Mouse (Mus musculus): ENCODE results near the gene Olfr1412. TPM values are rescaled to one million over a fixed set of nuclear protein-coding genes. Genes with fewer than 3 reads are reported as not detected.

Olfr1412 gene
- total RNA-seq, 2 experiments from 2014 or later: not detected

DNA sequence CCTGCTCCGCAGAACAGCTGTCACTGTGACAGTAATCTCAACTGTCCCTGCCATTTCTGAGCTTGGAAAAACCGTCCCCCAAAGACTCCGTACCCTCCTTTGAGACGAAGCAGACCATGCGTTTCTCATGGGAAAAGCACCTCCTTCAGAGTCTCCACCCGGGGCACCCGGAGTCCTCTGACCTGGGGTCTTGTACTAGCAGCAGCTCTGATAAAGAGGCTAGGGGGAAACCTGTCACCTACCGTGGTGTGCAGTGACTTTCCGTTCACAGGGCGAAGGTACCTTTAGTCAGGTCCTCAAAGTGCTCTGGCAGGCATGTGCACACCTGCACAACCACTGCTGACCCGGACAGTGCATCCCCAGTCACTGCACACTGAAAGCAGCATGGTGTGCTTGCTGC, 51.1 kb downstream of the Olfr1412 start:
- ATAC-seq (replicated peaks; ENCODE audit: low FRiP score, poor library complexity, severe bottlenecking): no peak

- ATAC-seq (replicated peaks; ENCODE audit: low FRiP score, poor library complexity, severe bottlenecking): no peak
Measured at GRCm38 (mm10) chr1:92637501-92638172, 52.1 kb downstream of the Olfr1412 start.

- ATAC-seq (replicated peaks; ENCODE audit: low FRiP score, poor library complexity, severe bottlenecking): no peak
Measured at GRCm38 (mm10) chr1:92638181-92638580, 52.6 kb downstream of the Olfr1412 start.

- ATAC-seq (replicated peaks; ENCODE audit: low FRiP score, poor library complexity, severe bottlenecking): no peak
Measured at GRCm38 (mm10) chr1:92638736-92639135, 53.2 kb downstream of the Olfr1412 start.

- no peak for ATAC-seq (replicated peaks; ENCODE audit: low FRiP score, poor library complexity, severe bottlenecking)
Measured at GRCm38 (mm10) chr1:92640393-92640792, 54.8 kb downstream of the Olfr1412 start.

Other genes with a start within 250 kb of the Olfr1412 start
- gene Ndufa10, start 111.9 kb upstream of the Olfr1412 start, total RNA-seq (2015; ENCODE audit: low replicate concordance): 27.2 and 39.6 TPM in 2 replicates
- 25.0 and 28.8 TPM in 2 replicates for gene Ndufa10, start 111.9 kb upstream of the Olfr1412 start, total RNA-seq (2017; ENCODE audit: low replicate concordance)
- gene Olfr1416, start 100.7 kb upstream of the Olfr1412 start, total RNA-seq (2015; ENCODE audit: low replicate concordance): not detected in 2 replicates
- not detected in 2 replicates for gene Olfr1416, start 100.7 kb upstream of the Olfr1412 start, total RNA-seq (2017; ENCODE audit: low replicate concordance)
- gene Olfr1415, start 89.7 kb upstream of the Olfr1412 start, total RNA-seq (2015; ENCODE audit: low replicate concordance): not detected in 2 replicates
- not detected in 2 replicates for gene Olfr1415, start 89.7 kb upstream of the Olfr1412 start, total RNA-seq (2017; ENCODE audit: low replicate concordance)
- gene Olfr1414, start 67.1 kb upstream of the Olfr1412 start, total RNA-seq (2015; ENCODE audit: low replicate concordance): not detected in 2 replicates
- not detected in 2 replicates for gene Olfr1414, start 67.1 kb upstream of the Olfr1412 start, total RNA-seq (2017; ENCODE audit: low replicate concordance)
- not detected in 2 replicates for gene Olfr1413, start 14.5 kb upstream of the Olfr1412 start, total RNA-seq (2015; ENCODE audit: low replicate concordance)
- not detected in 2 replicates for gene Olfr1413, start 14.5 kb upstream of the Olfr1412 start, total RNA-seq (2017; ENCODE audit: low replicate concordance)
- gene Olfr1411, start 8.6 kb downstream of the Olfr1412 start, total RNA-seq (2015; ENCODE audit: low replicate concordance): not detected in 2 replicates
- gene Olfr1411, start 8.6 kb downstream of the Olfr1412 start, total RNA-seq (2017; ENCODE audit: low replicate concordance): not detected in 2 replicates
- not detected in 2 replicates for gene Olfr1410, start 20.0 kb downstream of the Olfr1412 start, total RNA-seq (2015; ENCODE audit: low replicate concordance)
- gene Olfr1410, start 20.0 kb downstream of the Olfr1412 start, total RNA-seq (2017; ENCODE audit: low replicate concordance): not detected in 2 replicates
- gene Olfr12, start 32.0 kb downstream of the Olfr1412 start, total RNA-seq (2015; ENCODE audit: low replicate concordance): not detected in 2 replicates
- gene Olfr12, start 32.0 kb downstream of the Olfr1412 start, total RNA-seq (2017; ENCODE audit: low replicate concordance): not detected in 2 replicates
- gene Cops9, start 56.2 kb downstream of the Olfr1412 start, total RNA-seq (2015; ENCODE audit: low replicate concordance): 57.3 and 61.2 TPM in 2 replicates
- 22.7 and 46.8 TPM in 2 replicates for gene Cops9, start 56.2 kb downstream of the Olfr1412 start, total RNA-seq (2017; ENCODE audit: low replicate concordance)
- gene Otos, start 63.1 kb downstream of the Olfr1412 start, total RNA-seq (2015; ENCODE audit: low replicate concordance): not detected in 2 replicates
- not detected in 2 replicates for gene Otos, start 63.1 kb downstream of the Olfr1412 start, total RNA-seq (2017; ENCODE audit: low replicate concordance)
- gene Gpc1, start 245.9 kb downstream of the Olfr1412 start, total RNA-seq (2015; ENCODE audit: low replicate concordance): 4.0 and 8.4 TPM in 2 replicates
- 3.7 and 4.7 TPM in 2 replicates for gene Gpc1, start 245.9 kb downstream of the Olfr1412 start, total RNA-seq (2017; ENCODE audit: low replicate concordance)

Data from erythroid progenitor cell, adult 5-6 weeks (primary cell).